9 mouse cellular contexts compared by ENCODE assay signal in genomic region chr17:15343071-15343822, GRCm38 (mm10). TPM values are rescaled to one million over a fixed set of nuclear protein-coding genes. Genes with fewer than 3 reads are reported as not detected.
DNase-seq lines count a peak whose midpoint lies in the region; ATAC-seq and TF ChIP-seq lines count a peak whose summit lies in the region.
"Had no signal": no experiment of that assay in that cellular context is flagged by ENCODE, and none has a peak within 500 bp of the region (broad histone marks: within the 10 kb centered on the region; RNA-seq: fewer than 3 reads in every experiment).

No protein-coding gene starts in this region.

- 26% methylated on average over 14 of the region's 14 CpGs for WGBS in forebrain, postnatal 0 days
- WGBS in midbrain, embryonic 11.5 days: 26% methylated on average over 14 of the region's 14 CpGs

- no peaks in the 10 kb centered on the region for H3K9me3 ChIP-seq in forebrain, postnatal 0 days (ENCODE audit: low read length)
- H3K9me3 ChIP-seq in midbrain, embryonic 11.5 days (ENCODE audit: control insufficient read depth, low read length): no peaks in the 10 kb centered on the region

- no peak overlapping the region for H3K4me3 ChIP-seq in forebrain, postnatal 0 days (ENCODE audit: low read depth, low read length)
- no peak overlapping the region for H3K4me3 ChIP-seq in midbrain, embryonic 11.5 days (ENCODE audit: low read depth, low read length)

- H3K4me2 ChIP-seq in forebrain, postnatal 0 days (ENCODE audit: low read depth): peak overlapping the region; percentile 14
- H3K4me2 ChIP-seq in midbrain, embryonic 11.5 days: peak overlapping the region; percentile 24

- no peak overlapping the region for H3K27ac ChIP-seq in forebrain, postnatal 0 days (ENCODE audit: low read depth, low read length)
- H3K27ac ChIP-seq in midbrain, embryonic 11.5 days (ENCODE audit: low read depth, low read length): peak overlapping the region; percentile 45; the same call in 1 of the 2 replicates
- H3K27ac ChIP-seq: macrophage had no signal

- H3K36me3 ChIP-seq in forebrain, postnatal 0 days (ENCODE audit: insufficient read depth): no peaks in the 10 kb centered on the region
- H3K36me3 ChIP-seq in midbrain, embryonic 11.5 days (ENCODE audit: control insufficient read depth, insufficient read depth, low read length): no peaks in the 10 kb centered on the region

- H3K4me1 ChIP-seq in forebrain, postnatal 0 days (ENCODE audit: insufficient read depth): peaks cover 8% of the 10 kb centered on the region; the same call in 1 of the 2 replicates
- peaks cover 17% of the 10 kb centered on the region for H3K4me1 ChIP-seq in midbrain, embryonic 11.5 days (ENCODE audit: control insufficient read depth, insufficient read depth, low read length)

- peak; percentile 16 for DNase-seq in adrenal gland, adult 8-10 months
- DNase-seq in adrenal gland, postnatal 25 days: no peak
- peak; percentile 64 to 72 for DNase-seq in cerebellum, adult 18-20 months
- peak; percentile 74 for DNase-seq in forebrain, postnatal 0 days
- DNase-seq in midbrain, embryonic 11.5 days (ENCODE audit: low spot score, missing footprints): peak; percentile 95
- no peak for DNase-seq in urinary bladder, postnatal 25 days (ENCODE audit: low spot score)
- no peak for DNase-seq in lung, postnatal 10 days
- DNase-seq in heart, adult 8-10 months (ENCODE audit: low spot score): no peak

- no peaks in the 10 kb centered on the region for H3K27me3 ChIP-seq in forebrain, postnatal 0 days (ENCODE audit: insufficient read depth, low read length)
- H3K27me3 ChIP-seq in midbrain, embryonic 11.5 days (ENCODE audit: control insufficient read depth, insufficient read depth, low read length): no peaks in the 10 kb centered on the region

- H3K9ac ChIP-seq in forebrain, postnatal 0 days: 0 out of 2 replicates have a peak overlapping the region, but pooled peaks have one; percentile 4
- peak overlapping the region; percentile 38; the same call in 1 of the 2 replicates for H3K9ac ChIP-seq in midbrain, embryonic 11.5 days (ENCODE audit: low read length)

- peak; percentile 94 for ATAC-seq in forebrain, postnatal 0 days
- ATAC-seq in midbrain, embryonic 11.5 days (ENCODE audit: low FRiP score): peak; percentile 96

- 0 out of 2 replicates have a peak, but pooled peaks have one; percentile 5 for TF ChIP-seq CTCF in forebrain, postnatal 0 days (IDR thresholded peaks at IDR 0.05; ENCODE audit: low read depth)

RNA-seq across cellular contexts. Expression of gene Dll1, which starts 33.4 kb away (rescaled TPM):
- total RNA-seq in adrenal gland, adult 8-10 months (2022): 1 to 10 TPM; 3.5 to 6.7 (median 4.5) TPM
- 5.9 and 6.7 TPM in 2 replicates for total RNA-seq in adrenal gland, postnatal 25 days (2021)
- total RNA-seq in forebrain, postnatal 0 days (2014; rRNA removed): 23.5 and 31.9 TPM in 2 replicates
- polyA plus RNA-seq in forebrain, postnatal 0 days (2015; fragmentation: Nextera tagmentation; extraction: Ambion mirVana): 9.9 and 12.3 TPM in 2 replicates
- 61.4 and 68.6 TPM in 2 replicates for polyA plus RNA-seq in midbrain, embryonic 11.5 days (2014; fragmentation: Nextera tagmentation; extraction: Ambion mirVana)
- 1 to 10 TPM; 3.7 to 7.3 (median 5.7) TPM for total RNA-seq in heart, adult 8-10 months (2022)

RNA-seq across cellular contexts. Expression of gene Fam120b, which starts 52.8 kb away (rescaled TPM):
- total RNA-seq in adrenal gland, adult 8-10 months (2022): 10 to 100 TPM; 23.3 to 35.0 (median 30.0) TPM
- 20.6 and 27.4 TPM in 2 replicates for total RNA-seq in adrenal gland, postnatal 25 days (2021)
- total RNA-seq in forebrain, postnatal 0 days (2014; rRNA removed): 41.0 and 43.8 TPM in 2 replicates
- 29.3 and 36.3 TPM in 2 replicates for polyA plus RNA-seq in forebrain, postnatal 0 days (2015; fragmentation: Nextera tagmentation; extraction: Ambion mirVana)
- 32.2 and 36.3 TPM in 2 replicates for polyA plus RNA-seq in midbrain, embryonic 11.5 days (2014; fragmentation: Nextera tagmentation; extraction: Ambion mirVana)
- total RNA-seq in heart, adult 8-10 months (2022): 10 to 100 TPM; 11.2 to 14.7 (median 14.2) TPM

Comparison
In these comparisons a context has a peak if more than half of its experiments do, and no peak if none do; other contexts are left out.
1. DNase-seq: peak in adrenal gland, adult 8-10 months (single experiment), cerebellum, adult 18-20 months (2 of 2), forebrain, postnatal 0 days (single experiment) and midbrain, embryonic 11.5 days (single experiment); none in adrenal gland, postnatal 25 days (single experiment), urinary bladder, postnatal 25 days (single experiment), lung, postnatal 10 days (single experiment) and heart, adult 8-10 months (single experiment).